Mouse (Mus musculus): Measurements from ENCODE around the gene Stx1b.

The Stx1b gene

DNA sequence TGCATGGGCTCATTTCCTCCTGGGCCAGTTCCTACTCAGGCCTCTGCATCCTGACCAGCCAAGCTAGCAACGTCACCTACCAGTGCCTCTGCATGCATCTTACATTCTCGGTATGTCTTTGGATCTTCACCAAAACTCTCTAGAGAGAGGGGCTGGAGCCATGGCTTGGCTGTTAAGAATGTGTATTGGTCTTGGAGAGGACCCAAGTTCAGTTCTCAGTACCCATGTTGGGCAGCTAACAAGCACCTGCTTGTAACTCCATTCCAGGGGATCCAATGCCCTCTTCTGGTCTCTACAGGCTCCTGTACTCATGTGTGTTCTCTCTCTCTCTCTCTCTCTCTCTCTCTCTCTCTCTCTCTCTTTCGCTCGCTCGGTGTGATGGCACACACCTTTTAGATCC, 6.6 kb downstream of the Stx1b start:
- CTCF ChIA-PET, result no interaction called here

DNA sequence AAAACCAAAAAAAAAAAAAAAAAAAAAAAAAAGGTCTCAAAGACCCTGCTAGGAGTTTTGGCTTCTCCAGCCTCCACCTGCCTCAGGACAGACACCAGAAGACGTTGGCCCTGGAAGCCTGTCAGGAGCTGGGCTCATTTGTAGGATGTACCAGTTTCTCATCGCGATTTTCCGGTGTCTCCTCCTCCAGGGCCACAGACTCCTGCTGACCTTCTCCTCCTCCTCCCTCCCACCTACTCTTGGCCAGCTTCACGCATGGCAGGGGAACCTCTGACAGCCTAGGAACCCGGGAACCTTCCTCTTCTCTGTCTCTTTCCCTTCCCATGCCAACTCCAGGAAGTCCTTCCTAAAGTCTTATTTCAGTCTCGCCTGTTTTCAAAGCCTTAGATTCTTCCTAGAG, 7.3 kb downstream of the Stx1b start:
- CTCF ChIA-PET, result no interaction called here

DNA sequence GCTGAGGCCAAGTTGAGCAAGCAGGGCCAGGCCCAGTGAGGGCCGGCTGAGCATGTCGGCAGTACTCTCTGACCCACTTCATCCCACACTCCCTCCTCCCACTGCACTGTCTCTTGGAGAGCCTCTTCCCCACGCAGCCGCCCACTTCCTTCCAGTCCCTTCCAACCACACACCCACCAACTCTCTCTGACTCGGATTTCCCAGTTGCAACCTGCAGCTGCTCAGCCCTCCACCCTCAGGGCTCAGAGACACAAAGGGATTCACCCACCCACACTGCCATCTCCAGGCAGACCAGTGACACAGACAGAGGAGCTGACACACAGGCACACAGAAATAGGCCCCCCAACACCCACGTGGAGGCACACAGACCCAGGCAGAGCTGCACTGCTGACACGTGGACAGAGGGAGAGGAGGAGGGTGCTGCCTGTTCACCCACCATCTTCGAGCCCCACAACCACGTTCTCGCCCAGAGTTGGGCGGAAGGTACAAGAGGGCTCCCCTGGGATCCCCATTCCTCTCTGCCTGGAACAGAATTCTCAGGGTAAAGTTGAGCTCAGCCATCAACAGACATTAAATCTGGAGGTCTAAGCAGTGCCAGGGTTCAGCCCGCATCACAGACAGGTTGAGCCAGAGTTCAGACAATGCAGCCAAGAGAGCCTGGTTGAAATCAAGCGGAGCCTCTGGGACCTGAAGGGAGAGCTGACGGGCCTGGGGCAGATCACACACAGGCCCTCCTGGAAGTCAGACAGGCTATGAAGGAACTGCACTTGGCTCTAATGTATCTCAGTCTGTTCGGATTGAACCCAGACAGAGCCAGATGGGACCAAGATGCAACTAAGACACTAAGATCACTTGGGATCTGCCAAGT, 8.2 kb downstream of the Stx1b start:
- CTCF ChIA-PET, result interaction anchor here (0.6 kb wide), 1 partner anchor 448 kb away, joined by 3 read pairs; no protein-coding TSS in a partner anchor

DNA sequence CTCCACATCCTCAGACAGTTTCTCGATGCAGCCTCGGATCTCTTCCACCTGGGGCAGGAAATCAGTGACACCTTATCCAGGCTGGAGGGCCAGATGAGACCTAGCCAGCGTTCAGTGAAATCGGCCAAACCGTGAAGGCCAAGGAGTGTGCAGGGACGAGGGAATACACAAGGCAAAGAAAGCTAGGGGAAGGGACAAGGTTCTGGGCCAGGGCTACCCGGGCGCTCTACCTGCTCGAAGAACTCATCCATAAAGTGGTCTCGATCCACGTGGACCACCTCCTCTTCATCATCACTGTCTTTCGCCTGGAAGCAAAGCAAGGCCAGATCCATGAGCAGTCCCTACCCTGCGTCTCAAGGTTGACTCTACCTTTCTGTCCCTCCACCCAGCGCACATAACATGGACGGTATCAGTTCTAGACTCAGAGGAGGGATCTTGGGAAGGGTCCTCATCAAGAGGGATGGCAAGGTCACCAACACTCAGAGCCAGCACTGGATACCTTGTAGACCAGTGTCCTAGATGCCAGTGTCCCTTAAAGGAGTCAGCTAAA, 9.2 kb downstream of the Stx1b start:
- CTCF ChIA-PET, result no interaction called here

DNA sequence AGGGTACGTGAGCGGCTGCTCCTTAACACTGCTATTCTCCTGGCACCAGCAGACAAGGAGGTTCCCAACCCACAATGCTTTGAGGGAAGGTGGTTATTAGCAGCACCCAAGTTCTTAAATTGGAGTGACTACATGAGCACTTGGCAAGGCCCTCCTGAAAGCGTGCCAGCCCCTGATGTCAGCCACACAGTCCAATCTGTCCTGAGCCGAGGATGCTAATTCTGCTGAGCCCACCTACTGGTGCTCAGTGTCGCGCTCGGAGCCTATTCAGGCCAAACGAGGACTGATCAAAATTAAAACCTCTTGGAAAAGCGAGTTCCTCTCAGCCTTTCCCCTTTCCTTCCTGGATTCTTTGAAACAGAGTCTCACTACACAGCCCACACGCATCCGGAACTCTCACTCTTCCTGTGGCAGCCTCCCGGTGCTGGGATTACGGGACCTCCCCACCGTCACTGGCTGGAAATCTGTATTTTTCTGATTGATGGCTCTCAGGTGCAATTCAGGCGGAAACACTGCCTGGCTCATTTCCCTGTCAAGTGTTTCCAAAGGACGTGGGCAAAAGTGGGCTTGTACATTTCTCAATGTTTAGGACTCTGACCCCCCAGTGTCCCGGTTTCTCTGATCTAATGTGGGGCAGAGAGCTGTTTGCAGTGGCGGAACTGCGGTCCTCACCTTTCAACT, 10.0 kb downstream of the Stx1b start:
- CTCF ChIA-PET, result no interaction called here

DNA sequence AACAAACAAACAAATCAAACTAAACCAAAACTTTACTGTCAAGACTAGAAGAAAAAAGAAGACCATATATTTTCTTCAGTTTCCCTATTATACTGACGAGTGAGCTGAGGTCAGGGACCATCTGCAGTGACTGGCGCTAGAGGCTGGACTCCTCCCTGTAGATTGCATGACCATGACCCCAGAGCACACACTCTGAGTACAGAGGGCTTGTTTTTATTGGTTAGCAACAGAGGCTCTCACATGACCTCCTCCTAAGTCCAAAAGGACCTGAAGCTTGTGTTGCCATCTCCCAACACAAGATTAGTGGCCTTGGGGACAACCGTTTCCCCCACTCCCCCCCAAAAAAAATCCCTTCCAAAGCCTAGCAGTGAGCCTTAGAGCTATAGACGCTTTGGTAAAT, 10.5 kb downstream of the Stx1b start:
- CTCF ChIA-PET, result no interaction called here

DNA sequence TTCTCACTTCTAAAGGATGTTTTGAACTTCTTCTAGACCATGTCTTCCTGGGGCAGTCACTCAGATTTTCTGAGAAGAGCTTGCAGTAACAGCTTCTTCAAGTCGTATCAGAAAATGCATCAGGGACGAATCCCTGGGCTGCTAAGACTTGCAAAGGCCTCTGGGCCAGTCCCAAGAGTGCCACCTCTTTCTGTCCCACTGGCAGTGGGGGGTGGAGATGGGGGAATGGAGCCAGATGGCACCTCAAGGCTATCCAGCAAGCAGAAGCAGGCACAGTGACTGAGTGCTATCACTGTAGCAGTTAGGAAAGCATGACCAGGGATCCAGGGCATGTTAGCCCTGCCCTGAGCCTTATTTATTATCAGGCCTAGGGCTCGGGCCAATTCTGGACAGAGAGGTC, 12.1 kb downstream of the Stx1b start:
- CTCF ChIA-PET, result no interaction called here

DNA sequence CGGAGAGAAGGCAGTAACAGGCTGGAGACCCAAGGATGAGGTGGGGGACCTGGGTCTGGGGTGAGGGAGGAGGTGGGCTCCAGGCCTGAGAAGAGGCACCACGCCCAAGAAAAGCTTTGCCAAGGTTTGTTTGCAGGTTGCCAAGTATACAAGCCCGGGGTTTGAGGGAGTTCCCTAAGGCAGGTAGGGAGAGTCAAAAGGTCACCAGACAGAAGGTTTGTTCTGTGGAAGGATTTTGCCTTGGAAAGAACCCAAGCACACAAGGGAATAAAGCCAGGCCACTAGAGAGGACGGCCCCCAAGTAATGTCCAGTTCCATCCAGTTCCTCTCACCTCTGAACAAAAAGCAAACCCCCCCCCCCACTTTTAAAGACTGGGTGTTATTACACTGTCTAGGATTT, 13.1 kb downstream of the Stx1b start:
- CTCF ChIA-PET, result no interaction called here

DNA sequence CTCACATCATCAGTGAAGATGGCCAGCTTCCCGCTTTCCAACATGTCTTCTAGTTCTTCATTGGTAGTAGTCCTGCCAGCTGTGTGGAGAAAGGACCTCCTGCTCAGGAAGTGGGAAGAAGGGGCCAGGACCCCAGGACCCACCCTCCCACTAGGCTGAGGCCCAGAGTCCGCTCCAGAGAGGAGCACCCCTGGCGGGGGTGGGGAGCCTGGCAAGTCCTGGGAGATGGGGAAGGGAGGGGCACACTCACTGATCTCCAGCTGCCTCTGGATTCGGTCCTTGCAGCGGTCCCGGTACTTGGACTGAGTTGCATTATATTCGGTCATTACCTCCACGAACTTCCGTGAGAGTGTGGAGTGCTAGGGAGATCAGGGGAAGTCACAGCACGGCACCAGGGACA, 13.7 kb downstream of the Stx1b start:
- CTCF ChIA-PET, result no interaction called here

DNA sequence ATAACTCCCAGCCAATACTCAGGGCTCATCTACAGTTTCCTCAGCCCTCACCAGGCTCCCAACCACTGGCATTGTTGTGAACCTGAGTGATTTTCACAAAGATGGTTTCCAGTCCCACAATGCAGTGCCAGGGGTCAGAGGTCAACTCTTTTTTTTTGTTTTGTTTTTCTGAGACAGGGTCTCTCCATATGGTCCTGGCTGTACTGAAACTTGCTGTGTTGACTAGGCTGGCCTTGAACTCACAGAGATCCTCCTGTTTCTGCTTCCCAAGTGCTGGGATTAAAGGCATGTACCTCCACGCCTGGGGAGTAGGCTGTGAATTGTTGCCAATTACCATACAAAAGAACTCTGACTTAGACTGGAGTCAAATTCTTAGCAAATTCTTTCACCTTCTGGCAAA, 14.5 kb downstream of the Stx1b start:
- CTCF ChIA-PET, result no interaction called here

DNA sequence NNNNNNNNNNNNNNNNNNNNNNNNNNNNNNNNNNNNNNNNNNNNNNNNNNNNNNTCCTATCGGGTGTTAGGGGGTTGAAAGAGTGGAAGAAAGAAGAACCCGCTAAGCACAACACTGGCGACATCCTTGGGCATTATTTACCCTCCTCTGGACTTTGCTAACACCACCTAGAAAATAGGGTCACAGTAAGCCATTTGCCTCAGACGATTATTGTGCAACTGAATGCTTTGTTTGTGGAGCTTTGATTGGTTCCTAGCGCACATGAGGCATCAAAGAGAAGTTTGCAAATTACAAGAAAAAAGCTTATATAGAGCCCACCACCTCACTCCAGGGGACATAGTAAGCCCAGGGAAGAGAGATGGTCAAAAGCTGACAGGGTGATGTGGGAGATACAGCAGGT, 15.5 kb downstream of the Stx1b start:
- CTCF ChIA-PET, result interaction anchor here (0.6 kb wide), 1 partner anchor 66 kb away, joined by 3 read pairs; no protein-coding TSS in a partner anchor

DNA sequence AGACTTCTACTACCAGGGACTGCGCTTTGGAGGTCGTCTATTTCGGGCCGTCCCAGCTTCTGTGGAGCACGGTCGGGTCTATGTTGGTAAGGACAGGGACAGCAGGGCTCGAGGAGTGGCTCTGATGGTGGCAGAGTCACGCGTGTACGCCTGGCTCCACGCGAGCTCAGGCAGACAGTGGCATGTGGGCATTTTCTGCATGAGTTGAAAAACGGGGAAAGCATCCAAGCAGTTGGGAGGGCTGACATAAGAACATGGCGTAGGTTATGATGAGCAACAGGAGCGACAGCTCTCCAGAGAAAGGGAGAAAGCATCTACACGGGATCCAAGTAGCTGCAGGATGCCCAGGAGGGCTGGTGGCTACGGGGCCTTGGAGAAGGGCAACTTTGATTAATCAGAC, 22.0 kb downstream of the Stx1b start:
- CTCF ChIA-PET, result no interaction called here

DNA sequence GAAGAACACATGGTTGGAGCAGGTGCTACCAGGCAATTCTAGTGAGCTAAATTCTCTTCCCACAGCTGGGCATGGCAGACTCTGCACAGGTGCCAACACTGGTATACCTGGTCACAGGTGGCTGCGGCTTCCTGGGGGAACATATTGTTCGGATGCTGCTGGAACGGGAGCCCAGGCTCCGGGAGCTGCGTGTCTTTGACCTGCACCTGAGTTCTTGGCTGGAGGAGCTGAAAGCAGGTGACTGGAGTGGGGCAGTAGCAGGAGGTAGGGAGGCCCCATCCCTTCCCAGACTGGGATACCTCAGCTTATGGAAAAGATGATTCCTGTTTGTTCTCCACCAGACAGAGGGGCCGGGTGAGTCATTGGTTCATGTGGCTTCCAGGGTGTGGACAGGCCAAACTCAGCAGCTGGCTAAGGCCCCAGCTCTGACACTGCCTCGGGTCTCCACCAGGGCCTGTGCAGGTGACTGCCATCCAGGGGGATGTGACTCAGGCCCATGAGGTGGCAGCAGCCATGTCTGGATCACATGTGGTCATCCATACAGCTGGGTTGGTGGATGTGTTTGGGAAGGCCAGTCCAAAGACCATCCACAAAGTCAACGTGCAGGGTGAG, 23.2 kb downstream of the Stx1b start:
- CTCF ChIA-PET, result interaction anchor here (0.5 to 1.2 kb wide), 8 partner anchors 9 to 158 kb away, joined by 3 to 12 read pairs (median 6); partner anchors contain the start of gene Kat8

DNA sequence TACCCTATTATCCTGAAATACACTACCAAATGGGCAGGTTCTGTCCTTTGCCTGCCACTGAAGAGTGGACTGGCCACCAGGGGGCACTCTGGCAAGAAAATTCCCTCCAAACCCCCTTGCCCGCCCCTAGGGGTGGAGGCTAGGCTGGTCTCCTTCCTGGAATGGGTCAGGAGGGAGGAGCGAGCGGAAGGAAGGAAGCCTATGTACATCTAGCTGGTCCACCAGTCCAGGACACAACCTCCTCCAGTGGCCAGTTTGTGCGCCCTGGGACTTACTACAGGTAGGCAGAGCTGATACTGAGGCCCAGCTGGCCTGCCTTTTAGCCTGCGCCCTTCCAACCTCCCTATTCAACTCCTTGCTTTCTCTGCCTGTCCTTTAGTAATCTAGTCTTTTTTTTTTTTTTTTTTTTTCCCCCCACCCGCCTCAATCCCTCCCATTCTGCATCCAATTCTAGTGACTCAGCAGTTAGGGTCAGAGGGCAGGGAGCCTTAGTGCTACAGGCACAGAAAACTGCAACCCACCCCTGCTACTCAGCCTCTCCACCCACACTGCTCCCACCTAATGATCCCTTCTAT, 23.8 kb downstream of the Stx1b start, which contains the start of gene Hsd3b7:
Gene Hsd3b7, plus strand, starts transcription at position 170 of the 575 bp plus-strand sequence.
- CTCF ChIA-PET, result interaction anchor here (0.5 to 1.2 kb wide), 7 partner anchors 8 to 159 kb away, joined by 3 to 12 read pairs (median 4); partner anchors contain the start of gene Kat8

DNA sequence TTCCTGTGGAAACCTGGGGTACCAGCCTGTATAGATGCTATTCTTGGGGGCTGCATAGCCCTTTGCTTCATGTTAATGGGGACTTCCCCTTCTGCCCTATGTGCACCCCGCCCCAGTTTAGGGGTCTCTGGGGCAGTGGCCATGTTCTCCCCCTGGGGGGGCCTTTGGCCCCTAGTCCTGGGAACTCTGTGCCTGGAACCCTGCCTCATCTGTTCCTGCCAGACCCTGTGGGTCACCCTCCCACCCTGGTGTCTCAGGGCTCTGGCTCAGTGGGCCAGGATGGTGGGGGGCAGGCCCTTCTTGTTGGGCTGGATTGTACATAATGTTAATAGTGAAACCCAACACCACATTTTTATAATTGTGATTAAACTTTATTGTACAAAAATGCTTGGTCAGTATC, 24.6 kb downstream of the Stx1b start:
- CTCF ChIA-PET, result no interaction called here

DNA sequence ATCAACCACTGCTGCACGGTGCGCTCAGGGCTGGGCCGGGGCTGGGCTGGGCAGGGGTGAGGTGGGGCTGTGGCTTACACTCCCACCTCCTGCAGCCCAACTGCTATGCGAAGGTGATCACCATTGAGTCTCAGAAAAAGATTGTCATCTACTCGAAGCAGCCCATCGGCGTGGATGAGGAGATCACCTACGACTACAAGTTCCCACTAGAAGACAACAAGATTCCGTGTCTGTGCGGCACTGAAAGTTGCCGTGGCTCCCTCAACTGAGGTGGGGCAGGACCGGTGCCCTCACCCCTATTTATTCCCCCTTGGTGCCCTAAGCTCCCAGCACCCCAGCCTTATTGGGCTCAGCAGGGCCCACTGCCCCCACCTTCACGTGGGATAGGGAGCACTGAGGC, 25.1 kb downstream of the Stx1b start:
- CTCF ChIA-PET, result no interaction called here

DNA sequence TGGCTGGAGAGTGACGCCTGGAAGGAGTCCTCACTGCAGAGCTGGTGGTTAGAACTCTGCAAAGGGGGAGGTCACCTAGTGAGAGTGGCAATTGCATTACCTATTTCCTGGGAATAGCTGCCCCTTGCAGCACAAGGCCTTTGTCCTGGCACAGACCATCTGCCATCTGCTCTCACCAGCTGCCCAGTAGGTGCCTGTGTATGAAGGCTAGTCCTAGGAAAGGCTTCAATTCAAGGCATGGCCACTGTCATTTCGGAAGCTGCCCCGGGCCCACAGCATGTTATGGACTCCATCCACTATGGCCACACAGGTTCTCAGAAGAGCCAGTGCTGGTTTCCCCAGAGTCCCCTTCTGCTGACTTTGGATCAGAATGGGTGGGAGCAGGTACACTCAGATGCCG, 25.8 kb downstream of the Stx1b start:
- CTCF ChIA-PET, result no interaction called here

DNA sequence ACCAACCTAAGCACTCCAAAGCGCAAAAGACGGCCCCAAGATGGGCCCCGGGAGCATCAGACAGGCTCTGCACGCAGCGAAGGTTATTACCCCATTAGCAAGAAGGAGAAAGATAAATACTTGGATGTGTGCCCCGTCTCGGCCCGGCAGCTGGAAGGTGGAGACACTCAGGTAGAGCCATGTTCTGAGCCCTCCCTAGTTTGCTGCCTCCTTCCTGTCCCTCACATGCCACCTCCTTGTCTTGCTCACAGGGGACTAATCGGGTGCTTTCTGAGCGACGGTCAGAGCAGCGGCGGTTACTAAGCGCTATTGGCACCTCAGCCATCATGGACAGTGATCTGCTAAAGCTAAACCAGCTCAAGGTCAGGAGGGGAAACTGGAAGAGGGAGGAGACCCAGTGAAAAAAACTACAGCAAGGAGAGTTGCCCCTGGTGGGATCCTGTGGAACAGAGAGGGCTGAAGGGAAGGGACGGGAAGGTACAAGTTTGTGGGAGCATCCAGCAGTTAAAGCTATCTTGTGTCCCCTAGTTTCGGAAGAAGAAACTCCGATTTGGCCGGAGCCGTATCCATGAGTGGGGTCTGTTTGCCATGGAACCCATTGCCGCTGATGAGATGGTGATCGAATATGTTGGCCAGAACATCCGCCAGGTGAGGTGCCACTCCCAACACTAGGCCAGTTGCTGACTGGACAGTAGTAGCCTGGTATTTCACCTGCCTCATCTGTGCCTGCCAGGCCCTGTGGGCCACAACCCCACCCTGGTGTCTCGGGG, 27.1 kb downstream of the Stx1b start:
- CTCF ChIA-PET, result no interaction called here

DNA sequence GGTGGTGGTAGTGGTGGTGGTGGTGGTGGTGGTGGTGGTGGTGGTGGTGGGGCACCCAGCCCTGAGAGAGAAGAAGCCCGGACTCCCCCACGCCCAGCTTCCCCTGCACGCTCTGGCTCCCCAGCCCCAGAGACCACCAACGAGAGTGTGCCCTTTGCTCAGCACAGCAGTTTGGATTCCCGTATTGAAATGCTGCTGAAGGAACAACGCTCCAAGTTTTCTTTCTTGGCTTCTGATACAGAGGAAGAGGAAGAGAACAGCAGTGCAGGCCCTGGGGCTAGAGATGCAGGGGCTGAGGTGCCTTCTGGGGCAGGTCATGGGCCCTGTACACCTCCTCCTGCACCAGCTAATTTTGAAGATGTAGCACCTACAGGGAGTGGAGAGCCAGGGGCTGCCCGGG, 39.0 kb downstream of the Stx1b start, which contains the start of gene Gm49388:
Gene Gm49388, plus strand, starts transcription at position 301 of the 400 bp plus-strand sequence.
- CTCF ChIA-PET, result no interaction called here

DNA sequence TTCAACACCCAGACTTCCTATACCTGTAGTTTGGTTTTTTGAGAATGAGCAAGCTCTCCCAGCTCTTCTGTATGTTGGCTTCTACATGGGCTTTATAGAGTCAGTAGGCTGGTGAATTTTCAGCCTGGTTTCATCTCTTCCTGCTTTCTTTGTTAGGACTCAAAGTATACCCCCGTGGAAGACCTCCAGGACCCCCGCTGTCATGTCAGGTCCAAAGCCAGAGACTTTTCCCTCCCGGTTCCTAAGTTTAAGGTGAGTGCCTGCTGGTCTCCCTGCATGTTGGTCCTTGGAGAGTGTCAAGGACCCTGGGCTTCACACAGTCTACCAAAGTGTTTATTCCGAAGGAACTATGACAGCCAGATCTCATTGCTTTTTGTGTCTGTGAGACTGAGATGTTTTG, 46.0 kb downstream of the Stx1b start:
- CTCF ChIA-PET, result interaction anchor here (0.6 kb wide), 1 partner anchor 82 kb away, joined by 3 read pairs; no protein-coding TSS in a partner anchor

Measured in spleen, embryonic (tissue).